In genomic region chr11:53350291-53351223, GRCm38 (mm10) we compare ENCODE assay signal across 8 mouse cellular contexts. TPM values are rescaled to one million over a fixed set of nuclear protein-coding genes. Genes with fewer than 3 reads are reported as not detected.
A peak's percentile ranks its signal among the peaks of the same experiment; 100 is the strongest.
DNase-seq lines count a peak whose midpoint lies in the region; ATAC-seq and TF ChIP-seq lines count a peak whose summit lies in the region.

Aff4 (plus strand) TSS chr11:53350833.

- H3K4me1 ChIP-seq in G1E (ENCODE audit: insufficient read depth, low read depth, low read length): peaks cover 55% of the 10 kb centered on the region
- peaks cover 7% of the 10 kb centered on the region; the same call in 1 of the 2 replicates for H3K4me1 ChIP-seq in forebrain, postnatal 0 days (ENCODE audit: insufficient read depth)
- peaks cover 9% of the 10 kb centered on the region; the same call in 1 of the 2 replicates for H3K4me1 ChIP-seq in lung, embryonic 14.5 days (ENCODE audit: insufficient read depth)

- peak within 1 kb of the TSS; percentile 100 for H3K9ac ChIP-seq in forebrain, postnatal 0 days
- peak within 1 kb of the TSS; percentile 97 for H3K9ac ChIP-seq in lung, embryonic 14.5 days

- DNase-seq in G1E (ENCODE audit: low spot score): peak; percentile 93
- DNase-seq in cerebellum, adult 18-20 months: peak; percentile 89 to 96
- DNase-seq in forebrain, postnatal 0 days: peak; percentile 96
- peak; percentile 83 to 92 for DNase-seq in heart, postnatal 36 days
- DNase-seq in layer of hippocampus, adult 8-10 months (ENCODE audit: low spot score in 2 of 2): peak; percentile 74 to 85
- DNase-seq in lung, embryonic 14.5 days: peak; percentile 95
- peak; percentile 88 for DNase-seq in testis, postnatal 14 days (ENCODE audit: low spot score)

- WGBS in forebrain, postnatal 0 days: 2% methylated on average over 103 of the region's 127 CpGs
- under 1% methylated on average over 118 of the region's 127 CpGs for WGBS in lung, embryonic 14.5 days

- peak; percentile 51; the same call in 1 of the 2 replicates for ATAC-seq in G1E (ENCODE audit: extremely low read depth, insufficient number of reproducible peaks, low FRiP score, poor library complexity, severe bottlenecking)
- peak; percentile 96 for ATAC-seq in forebrain, postnatal 0 days
- peak; percentile 95 for ATAC-seq in lung, embryonic 14.5 days (ENCODE audit: insufficient read depth)
- peak; percentile 70 for ATAC-seq in neutrophil, adult 5-6 weeks (ENCODE audit: extremely low read depth, insufficient number of reproducible peaks, low FRiP score, poor library complexity, severe bottlenecking)

- intact Hi-C loops in heart, postnatal 36 days (cut with DNase I): loop anchor here (1.0 to 2.0 kb wide), 2 partner anchors 26 to 50 kb away; partner anchors contain the start of genes Hspa4 and Zcchc10

- H3K4me3 ChIP-seq in G1E (ENCODE audit: low read depth, low read length): peak within 1 kb of the TSS; percentile 86
- H3K4me3 ChIP-seq in forebrain, postnatal 0 days (ENCODE audit: low read depth, low read length): peak within 1 kb of the TSS; percentile 98
- H3K4me3 ChIP-seq in lung, embryonic 14.5 days (ENCODE audit: low read depth, low read length): peak within 1 kb of the TSS; percentile 96

- TF ChIP-seq CTCF in G1E (IDR thresholded peaks at IDR 0.05; ENCODE audit: low read depth, low read length): no peak
- TF ChIP-seq CTCF in forebrain, postnatal 0 days (IDR thresholded peaks at IDR 0.05; ENCODE audit: low read depth): peak; percentile 1; the same call in 1 of the 2 replicates
- TF ChIP-seq CTCF in lung, embryonic 14.5 days (IDR thresholded peaks at IDR 0.05; ENCODE audit: low read depth): no peak

- peaks cover 9% of the 10 kb centered on the region for H3K36me3 ChIP-seq in G1E (replicated peaks)
- no peaks in the 10 kb centered on the region for H3K36me3 ChIP-seq in forebrain, postnatal 0 days (ENCODE audit: insufficient read depth)
- peaks cover 9% of the 10 kb centered on the region; the same call in 1 of the 2 replicates for H3K36me3 ChIP-seq in lung, embryonic 14.5 days (ENCODE audit: insufficient read depth)

- H3K27me3 ChIP-seq in G1E (ENCODE audit: insufficient read depth, low read length): no peaks in the 10 kb centered on the region
- no peaks in the 10 kb centered on the region for H3K27me3 ChIP-seq in forebrain, postnatal 0 days (ENCODE audit: insufficient read depth, low read length)
- H3K27me3 ChIP-seq in lung, embryonic 14.5 days (ENCODE audit: insufficient read depth, low read length): no peaks in the 10 kb centered on the region

- H3K9me3 ChIP-seq in G1E (replicated peaks): no peaks in the 10 kb centered on the region
- H3K9me3 ChIP-seq in forebrain, postnatal 0 days (ENCODE audit: low read length): no peaks in the 10 kb centered on the region
- H3K9me3 ChIP-seq in lung, embryonic 14.5 days (ENCODE audit: low read depth, low read length): no peaks in the 10 kb centered on the region

- peak within 1 kb of the TSS; percentile 60 for H3K4me2 ChIP-seq in forebrain, postnatal 0 days (ENCODE audit: low read depth)
- peak within 1 kb of the TSS; percentile 84 for H3K4me2 ChIP-seq in lung, embryonic 14.5 days

- H3K27ac ChIP-seq in forebrain, postnatal 0 days (ENCODE audit: low read depth, low read length): peak within 1 kb of the TSS; percentile 99
- H3K27ac ChIP-seq in lung, embryonic 14.5 days (ENCODE audit: low read depth): peak within 1 kb of the TSS; percentile 98

RNA-seq across cellular contexts. Expression of gene Aff4, which starts in this region (rescaled TPM):
- 246 and 249 TPM in 2 replicates for total RNA-seq in G1E (2014; fragmentation: Nextera tagmentation)
- 66.4 and 86.2 TPM in 2 replicates for total RNA-seq in G1E (2017)
- polyA plus RNA-seq in G1E (2012): 3.4 and 4.5 TPM in 2 replicates
- 110 and 147 TPM in 2 replicates for total RNA-seq in forebrain, postnatal 0 days (2014; rRNA removed)
- polyA plus RNA-seq in forebrain, postnatal 0 days (2015; fragmentation: Nextera tagmentation; extraction: Ambion mirVana): 67.0 and 98.5 TPM in 2 replicates
- total RNA-seq in heart, postnatal 36 days (2021): 10 to 100 TPM; 81.8 to 88.8 TPM
- 100 to 1,000 TPM; 195 to 259 (median 219) TPM for total RNA-seq in layer of hippocampus, adult 8-10 months (2022)
- polyA plus RNA-seq in lung, embryonic 14.5 days (2014; fragmentation: Nextera tagmentation; extraction: Ambion mirVana): 56.5 and 62.9 TPM in 2 replicates
- 183 and 186 TPM in 2 replicates for total RNA-seq in neutrophil, adult 5-6 weeks (2017)

Comparison
In these comparisons a context has a peak if more than half of its experiments do, and no peak if none do; other contexts are left out.
1. Peak in every context shown above with its lines: DNase-seq, ATAC-seq, H3K4me3 ChIP-seq and H3K27ac ChIP-seq.
2. RNA of gene Aff4 (polyA plus RNA-seq): 67.0 to 98.5 TPM in forebrain, postnatal 0 days and 56.5 to 62.9 TPM in lung, embryonic 14.5 days; 3.4 to 4.5 TPM in G1E; every median in the first group is over 10 times any median in the second.